Mouse (Mus musculus): Measurements from ENCODE around the gene Erbb2.

GRCm38 (mm10) chr11:98435723-98436122, 23.5 kb downstream of the Erbb2 start:
- TF ChIP-seq CTCF (IDR thresholded peaks at IDR 0.05; ENCODE audit: control insufficient read depth, insufficient read depth, insufficient replicate concordance, low read depth, low read length), result no peak
- no peak for TF ChIP-seq POLR2A (IDR thresholded peaks at IDR 0.05; ENCODE audit: control insufficient read depth, low read depth, low read length)
